Mouse (Mus musculus) heart, embryonic 14.5 days (tissue): Measurements from ENCODE around the gene Bmp6. TPM values are rescaled to one million over a fixed set of nuclear protein-coding genes. Genes with fewer than 3 reads are reported as not detected.

Experiments
- ATAC-seq: fragments of 200-750 bp; cut with Nextera tagmentation; 2 replicates; pipeline ENCODE4 v1.8.0; 2017; ENCODE audit warnings: low read depth, moderate TSS enrichment; ENCODE audit not compliant: insufficient number of reproducible peaks, insufficient read depth, low FRiP score
- H3K27ac ChIP-seq, 2 experiments: fragments of 200-500 bp in 1 of 2; fragments of 300-500 bp in 1 of 2; sonication (generic) in 1 of 2; replicated peaks in 1 of 2; 2 replicates each; pipeline ENCODE4 v1.5.1; 2012 to 2014; ENCODE audit warnings: low read depth in 2 of 2, low read length in 2 of 2, control low read depth in 1 of 2, mild to moderate bottlenecking in 1 of 2, mixed read lengths in 1 of 2; ENCODE audit not compliant: control insufficient read depth in 1 of 2, insufficient read depth in 1 of 2
- H3K27me3 ChIP-seq: fragments of 300-500 bp; sonication (generic); 2 replicates; pipeline ENCODE4 v1.6.1; 2014; ENCODE audit warnings: mild to moderate bottlenecking, low read length, control low read depth; ENCODE audit not compliant: control insufficient read depth, insufficient read depth
- H3K36me3 ChIP-seq: fragments of 300-500 bp; sonication (generic); 2 replicates; pipeline ENCODE4 v1.6.1; 2014; ENCODE audit warnings: mild to moderate bottlenecking, control low read depth, low read length, mixed read lengths; ENCODE audit not compliant: control insufficient read depth, insufficient read depth
- H3K4me1 ChIP-seq, 2 experiments: fragments of 200-500 bp in 1 of 2; fragments of 300-500 bp in 1 of 2; sonication (generic) in 1 of 2; 2 replicates each; pipeline ENCODE4 v1.6.1; 2012 to 2014; ENCODE audit warnings: low read length in 2 of 2, control low read depth in 1 of 2, mixed read lengths in 1 of 2; ENCODE audit not compliant: control insufficient read depth in 2 of 2, insufficient read depth in 2 of 2
- H3K4me2 ChIP-seq: fragments of 300-500 bp; sonication (generic); 2 replicates; pipeline ENCODE4 v1.6.1; 2014; ENCODE audit warnings: mild to moderate bottlenecking, low read length
- H3K4me3 ChIP-seq, 2 experiments: fragments of 200-500 bp in 1 of 2; fragments of 300-500 bp in 1 of 2; sonication (generic) in 1 of 2; 2 replicates each; pipeline ENCODE4 v1.5.1; 2012 to 2014; ENCODE audit warnings: low read length in 2 of 2, mild to moderate bottlenecking in 2 of 2, control low read depth in 1 of 2, low read depth in 1 of 2, moderate library complexity in 1 of 2; ENCODE audit not compliant: control insufficient read depth in 1 of 2, insufficient read depth in 1 of 2
- H3K9ac ChIP-seq: fragments of 300-500 bp; sonication (generic); 2 replicates; pipeline ENCODE4 v1.6.1; 2014; ENCODE audit warnings: mild to moderate bottlenecking, low read length
- H3K9me3 ChIP-seq: fragments of 300-500 bp; sonication (generic); 2 replicates; pipeline ENCODE4 v1.6.1; 2016; ENCODE audit warnings: low read length, control low read depth; ENCODE audit not compliant: control insufficient read depth
- WGBS: fragments of 180-500 bp; shearing (Covaris S2); extraction: QIAGEN DNeasy Blood & Tissue Kit; methylation state at CpG from one replicate; pipeline ENCODE4 v1.1.7; 2014; 5-methylcytosine and 5-hydroxymethylcytosine counted together
- polyA plus RNA-seq: library from polyadenylated mRNA; unstranded; fragments of >200 nt; fragmentation: Nextera tagmentation; extraction: Ambion mirVana; gene quantifications from 2 replicates; pipeline ENCODE4 v1.2.1, GENCODE M21; 2014

The Bmp6 gene
- polyA plus RNA-seq, 1 experiment from 2014 or later: 5.8 TPM

DNA sequence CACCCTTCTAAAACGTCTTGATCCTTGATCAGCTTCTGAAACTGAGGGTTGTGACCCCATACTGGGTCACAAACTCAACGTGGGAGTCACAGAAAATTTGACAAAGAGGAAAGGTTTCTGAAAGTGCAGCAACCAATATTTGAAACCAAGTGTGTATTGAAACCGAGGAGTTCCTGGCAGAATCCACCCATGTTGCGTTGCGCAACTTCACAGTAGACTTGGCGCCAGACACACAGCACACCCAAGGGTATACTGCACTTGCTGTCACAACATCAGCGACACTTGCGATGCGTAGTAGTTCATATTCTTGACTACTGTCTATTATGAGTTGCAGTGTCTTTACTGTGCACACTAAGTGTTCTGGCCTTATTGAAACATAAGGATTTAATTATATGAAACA, 32.4 kb downstream of the Bmp6 start:
- Histone ChIP-seq H3K9me3 (0 out of 2 replicates have a peak, but pooled peaks cover 2% of the 10 kb centered on the region), H3K9ac (no peak overlapping the region), H3K27me3 (no peaks in the 10 kb centered on the region), H3K36me3 (no peaks in the 10 kb centered on the region), H3K4me2 (no peak overlapping the region), H3K27ac (no peak overlapping the region), H3K4me1 (peaks cover 7 to 9% of the 10 kb centered on the region in 2 experiments), H3K4me3 (no peak overlapping the region)
- ATAC-seq: no peak
- 86% methylated on average over 9 of the region's 9 CpGs for WGBS

DNA sequence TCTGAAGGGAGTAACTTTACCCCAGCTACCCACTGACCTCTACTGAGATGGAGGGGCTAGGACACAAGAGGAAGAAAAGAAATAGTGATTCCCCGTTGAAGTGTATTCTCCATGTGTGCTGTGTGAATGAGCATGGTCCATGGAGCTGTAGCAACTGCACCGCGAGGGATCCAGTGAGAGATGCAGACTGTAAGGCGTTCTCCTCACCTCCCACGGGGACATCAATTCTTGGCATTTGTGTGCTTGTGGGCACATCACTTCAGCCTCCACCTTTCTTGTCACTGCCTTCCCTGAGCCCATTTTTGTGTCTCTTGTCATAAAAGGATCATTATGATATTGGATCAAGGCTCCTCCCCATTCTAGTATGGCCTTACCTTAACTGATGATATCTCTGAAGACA, 34.9 kb downstream of the Bmp6 start:
- no peaks in the 10 kb centered on the region for H3K27me3 ChIP-seq
- no peaks in the 10 kb centered on the region for H3K36me3 ChIP-seq
- peaks cover 7 to 9% of the 10 kb centered on the region in 2 experiments for H3K4me1 ChIP-seq
- WGBS: 89% methylated on average over 5 of the region's 5 CpGs
- 0 out of 2 replicates have a peak, but pooled peaks cover 2% of the 10 kb centered on the region for H3K9me3 ChIP-seq
- ATAC-seq: no peak
- H3K4me3 ChIP-seq: no peak overlapping the region
- H3K27ac ChIP-seq: no peak overlapping the region
- H3K4me2 ChIP-seq: no peak overlapping the region
- H3K9ac ChIP-seq: no peak overlapping the region

DNA sequence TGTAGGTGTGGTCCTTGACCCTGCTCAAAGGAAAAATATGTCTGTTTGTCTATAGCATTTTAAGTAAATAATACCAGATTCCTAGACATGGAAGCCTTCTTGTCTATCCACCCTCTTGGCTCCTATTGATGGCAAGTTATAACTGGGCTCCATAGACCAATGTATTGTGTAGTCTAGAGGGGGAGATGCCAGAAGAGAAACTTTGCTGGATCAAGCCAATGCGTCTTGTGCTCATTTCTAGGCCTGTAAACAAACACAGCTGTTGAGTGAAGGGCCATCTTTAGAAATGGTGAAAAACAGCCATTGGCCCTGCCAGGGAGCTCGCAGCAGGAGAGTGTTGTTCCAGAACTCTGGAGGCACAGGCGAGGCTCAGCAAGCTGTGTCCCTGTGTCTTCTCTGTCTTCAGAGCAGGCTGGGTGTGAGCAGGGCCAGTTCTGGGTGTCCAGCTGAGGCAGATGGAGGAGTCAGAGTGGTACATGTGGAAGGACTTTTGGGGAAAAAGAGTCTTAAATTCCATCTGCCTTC, 41.2 kb downstream of the Bmp6 start:
- WGBS: 84% methylated on average over 3 of the region's 3 CpGs
- Histone ChIP-seq H3K36me3 (no peaks in the 10 kb centered on the region), H3K9me3 (no peaks in the 10 kb centered on the region), H3K4me1 (no peaks in the 10 kb centered on the region), H3K27ac (no peak overlapping the region), H3K4me2 (no peak overlapping the region), H3K9ac (no peak overlapping the region), H3K4me3 (no peak overlapping the region), H3K27me3 (no peaks in the 10 kb centered on the region)
- ATAC-seq: no peak

DNA sequence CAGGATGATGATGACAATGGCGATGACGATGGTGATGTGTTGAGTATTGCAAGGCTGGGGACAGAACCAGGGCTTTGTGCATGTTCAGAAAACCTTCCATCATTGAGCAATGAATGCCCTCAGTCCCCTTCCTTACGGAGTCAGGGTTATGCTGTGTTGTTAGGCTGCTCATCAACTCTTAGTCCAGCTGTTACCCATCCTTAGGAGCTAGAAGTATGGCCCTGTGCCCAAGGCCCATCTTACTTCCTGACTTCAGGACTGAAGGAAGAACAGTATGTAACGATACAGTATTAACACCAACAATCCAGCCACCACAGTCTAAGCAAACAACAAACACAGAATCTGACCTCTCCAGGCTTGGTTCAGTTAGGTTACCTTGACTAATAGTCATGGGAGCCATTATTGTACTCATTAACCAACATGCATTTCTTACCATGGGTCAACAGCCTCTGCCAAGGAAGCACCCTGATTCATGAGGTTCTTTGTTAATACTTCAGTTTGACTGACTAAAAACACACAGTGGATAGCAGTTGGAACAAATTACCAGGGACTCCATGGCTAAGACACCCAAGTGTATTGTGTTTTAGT, 42.6 kb downstream of the Bmp6 start:
- ATAC-seq: no peak
- WGBS: 81% methylated on average over 4 of the region's 4 CpGs

DNA sequence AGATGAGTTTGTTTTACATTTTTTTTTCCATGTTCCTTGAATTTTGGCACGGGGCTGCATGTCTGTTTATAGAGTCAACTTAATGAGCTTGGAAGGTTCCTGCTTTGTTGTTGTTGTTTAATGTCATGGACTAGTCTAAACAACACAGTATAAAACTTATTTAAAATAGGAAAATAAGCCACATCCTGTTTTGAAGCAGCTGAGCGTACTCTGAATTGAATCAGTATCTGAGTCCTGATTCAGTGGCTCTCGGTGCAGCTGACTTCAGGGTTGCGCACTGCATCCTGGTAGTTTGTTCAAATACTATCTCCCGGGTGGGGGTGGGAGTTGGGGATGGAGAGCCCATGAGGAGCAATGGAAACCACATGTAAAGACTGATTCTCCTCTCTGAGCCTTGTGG, 48.5 kb downstream of the Bmp6 start:
- Histone ChIP-seq H3K4me3 (no peak overlapping the region), H3K9ac (no peak overlapping the region), H3K36me3 (no peaks in the 10 kb centered on the region), H3K27me3 (no peaks in the 10 kb centered on the region), H3K9me3 (no peaks in the 10 kb centered on the region), H3K4me1 (no peaks in the 10 kb centered on the region), H3K27ac (no peak overlapping the region), H3K4me2 (no peak overlapping the region)
- ATAC-seq: no peak
- WGBS: 71% methylated on average over 5 of the region's 5 CpGs

More for the DNA sequence above, 42.6 kb downstream of the Bmp6 start:
- H3K27ac ChIP-seq: no peak overlapping the region
- no peak overlapping the region for H3K4me2 ChIP-seq
- H3K4me3 ChIP-seq: no peak overlapping the region
- H3K9ac ChIP-seq: no peak overlapping the region
- H3K4me1 ChIP-seq: no peaks in the 10 kb centered on the region
- no peaks in the 10 kb centered on the region for H3K36me3 ChIP-seq
- no peaks in the 10 kb centered on the region for H3K9me3 ChIP-seq
- H3K27me3 ChIP-seq: no peaks in the 10 kb centered on the region

DNA sequence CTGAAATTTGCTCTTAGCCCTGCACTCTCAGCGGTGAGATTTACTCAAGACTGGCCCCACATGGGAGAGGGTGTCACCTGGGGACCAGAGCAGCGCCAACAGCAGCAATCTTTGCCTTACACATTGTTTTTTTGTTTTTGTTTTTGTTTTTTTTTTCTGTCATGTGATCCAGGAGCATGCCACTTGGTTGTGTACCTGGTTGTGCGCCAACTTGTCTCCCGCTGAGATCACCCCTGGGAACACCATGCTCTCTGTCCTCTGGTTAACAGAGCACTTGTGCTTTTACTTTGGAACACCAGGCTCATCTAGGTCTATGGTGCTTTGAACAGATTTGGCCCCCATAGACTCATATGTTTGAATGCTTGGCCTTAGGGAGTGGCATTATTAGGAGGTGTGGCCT, 50.1 kb downstream of the Bmp6 start:
- 89% methylated on average over 4 of the region's 4 CpGs for WGBS
- H3K27ac ChIP-seq: no peak overlapping the region
- no peak for ATAC-seq
- H3K27me3 ChIP-seq: no peaks in the 10 kb centered on the region
- no peak overlapping the region for H3K4me2 ChIP-seq
- no peaks in the 10 kb centered on the region for H3K36me3 ChIP-seq
- H3K4me1 ChIP-seq: no peaks in the 10 kb centered on the region
- no peak overlapping the region for H3K4me3 ChIP-seq
- no peaks in the 10 kb centered on the region for H3K9me3 ChIP-seq
- no peak overlapping the region for H3K9ac ChIP-seq

DNA sequence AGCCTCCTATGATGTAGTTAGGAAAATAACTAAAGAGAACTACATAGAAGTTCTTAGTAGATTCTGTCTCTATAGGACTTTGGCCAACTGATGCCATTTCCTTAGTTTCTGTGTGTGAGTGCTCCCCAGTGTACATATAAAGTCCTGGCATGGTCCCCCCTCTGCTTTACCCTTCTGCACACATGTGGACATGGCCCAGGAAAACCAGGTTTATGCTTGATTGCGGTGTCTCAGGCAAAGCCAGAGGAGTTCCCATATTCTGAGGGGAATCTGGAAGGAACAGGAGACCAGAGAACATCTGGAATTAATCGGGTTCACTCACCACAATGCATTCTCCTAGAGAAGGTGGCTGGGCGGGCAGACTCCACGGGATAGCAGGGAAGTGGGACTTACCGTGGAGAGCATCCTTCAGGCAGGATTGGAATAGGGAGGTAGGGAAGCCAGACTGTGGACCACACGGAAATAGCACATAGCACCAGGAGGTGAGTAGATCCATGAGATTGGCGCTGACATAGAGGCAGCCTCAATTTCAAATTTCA, 52.2 kb downstream of the Bmp6 start:
- H3K9me3 ChIP-seq: no peaks in the 10 kb centered on the region
- no peak overlapping the region for H3K4me2 ChIP-seq
- H3K27me3 ChIP-seq: no peaks in the 10 kb centered on the region
- H3K36me3 ChIP-seq: no peaks in the 10 kb centered on the region
- H3K4me3 ChIP-seq: no peak overlapping the region
- H3K9ac ChIP-seq: no peak overlapping the region
- H3K4me1 ChIP-seq: no peaks in the 10 kb centered on the region
- H3K27ac ChIP-seq: no peak overlapping the region
- 75% methylated on average over 7 of the region's 7 CpGs for WGBS
- ATAC-seq: no peak

DNA sequence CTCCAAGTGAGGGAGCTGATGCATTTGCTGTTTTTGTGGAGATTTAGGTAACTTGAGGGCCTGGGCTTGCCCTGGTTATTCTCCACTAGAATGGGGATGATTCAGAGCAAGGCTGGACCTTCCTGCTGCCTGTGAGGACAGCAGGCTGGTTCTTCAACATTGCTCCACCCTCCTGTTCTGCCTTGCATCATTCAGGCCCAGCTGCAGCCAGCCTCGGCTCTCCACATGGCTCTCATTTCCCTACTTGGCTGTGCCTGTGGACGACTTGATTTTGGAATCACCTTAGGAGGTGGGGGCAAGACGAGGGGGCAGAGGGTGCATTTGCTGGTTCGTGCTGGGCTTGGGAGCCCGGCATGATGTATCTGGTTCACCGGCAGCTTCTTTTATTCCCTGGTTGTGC, 53.8 kb downstream of the Bmp6 start:
- Histone ChIP-seq H3K27me3 (no peaks in the 10 kb centered on the region), H3K9ac (no peak overlapping the region), H3K36me3 (no peaks in the 10 kb centered on the region), H3K4me1 (no peaks in the 10 kb centered on the region), H3K4me3 (no peak overlapping the region), H3K4me2 (no peak overlapping the region), H3K27ac (no peak overlapping the region), H3K9me3 (no peaks in the 10 kb centered on the region)
- no peak for ATAC-seq
- WGBS: 70% methylated on average over 6 of the region's 6 CpGs
